Mouse (Mus musculus) mouse embryonic stem cell (cell line): ENCODE data around the gene Hist1h2bh.

Experiments used
- in situ Hi-C, 2 experiments: fragments of 300-500 bp; cut with MboI; formaldehyde crosslinking; loops; 1 replicate in 1 of 2; 3 replicates in 1 of 2; pipeline ENCODE4 v1.14.3; 2019 to 2020; ENCODE audit warnings: low sequenced_read_pairs in 2 of 2, low pct_unique_long_range_greater_than_20kb in 1 of 2, mixed read lengths in 1 of 2; ENCODE audit not compliant: unreplicated experiment in 1 of 2

Gene Hist1h2bh

DNA sequence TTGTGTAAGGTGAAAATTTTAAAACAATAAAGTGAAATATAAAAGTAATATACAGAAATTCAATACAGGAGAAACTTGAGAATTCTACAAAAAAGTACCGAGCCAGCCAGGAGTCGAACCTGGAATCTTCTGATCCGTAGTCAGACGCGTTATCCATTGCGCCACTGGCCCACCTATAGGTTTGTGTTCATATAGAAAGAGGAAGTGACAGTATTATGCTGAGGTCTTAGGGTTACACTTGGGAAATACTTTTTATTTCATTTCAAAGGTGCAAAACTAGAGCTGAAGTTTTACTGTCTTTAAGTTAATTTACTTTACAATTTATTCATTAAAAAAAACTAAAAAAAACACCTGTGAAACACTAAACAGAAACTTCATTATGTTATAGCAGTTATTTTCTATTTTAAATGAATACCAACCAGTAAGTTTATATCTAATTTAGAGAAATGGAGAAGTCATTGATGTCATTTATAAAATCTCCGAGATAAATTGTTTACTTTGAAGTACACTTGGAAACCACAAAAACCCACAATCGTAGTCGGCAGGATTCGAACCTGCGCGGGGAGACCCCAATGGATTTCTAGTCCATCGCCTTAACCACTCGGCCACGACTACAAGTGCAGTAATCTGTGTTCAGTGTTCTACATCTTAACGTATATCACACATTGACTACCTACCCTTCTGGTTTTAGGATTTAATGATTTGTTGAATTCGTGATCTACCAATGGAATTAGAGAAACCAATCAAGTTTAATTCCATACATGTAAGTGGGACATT is 42.6 kb downstream of the Hist1h2bh start:
- in situ Hi-C loops = loop anchor here (10.0 to 25.0 kb wide), 3 partner anchors 46 to 1576 kb away; partner anchors contain the start of genes Hist1h2ag (in 1 of the 2), Hist1h2ah (in 1 of the 2), Hist1h2bj (in 1 of the 2) and Hist1h2bk (in 1 of the 2)

DNA sequence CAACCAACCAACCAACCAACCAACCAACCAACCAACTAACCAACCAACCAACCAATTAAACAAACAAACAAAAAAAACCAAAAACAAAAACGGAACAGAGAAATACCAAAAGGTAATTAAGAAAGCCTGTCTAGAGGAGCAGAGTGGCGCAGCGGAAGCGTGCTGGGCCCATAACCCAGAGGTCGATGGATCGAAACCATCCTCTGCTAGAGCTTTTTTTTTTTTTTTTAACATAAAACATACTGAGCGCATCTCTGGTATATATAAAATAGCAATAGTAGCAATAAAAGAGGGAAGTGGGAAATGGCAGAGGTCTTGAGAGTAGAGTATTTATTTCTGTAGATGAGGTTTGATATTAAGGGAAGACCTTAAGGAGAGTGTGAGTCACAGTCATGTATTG is 43.2 kb downstream of the Hist1h2bh start:
- in situ Hi-C loops = loop anchor here (10.0 to 25.0 kb wide), 3 partner anchors 45 to 1575 kb away; partner anchors contain the start of genes Hist1h2ag (in 1 of the 2), Hist1h2ah (in 1 of the 2), Hist1h2bj (in 1 of the 2) and Hist1h2bk (in 1 of the 2)

DNA sequence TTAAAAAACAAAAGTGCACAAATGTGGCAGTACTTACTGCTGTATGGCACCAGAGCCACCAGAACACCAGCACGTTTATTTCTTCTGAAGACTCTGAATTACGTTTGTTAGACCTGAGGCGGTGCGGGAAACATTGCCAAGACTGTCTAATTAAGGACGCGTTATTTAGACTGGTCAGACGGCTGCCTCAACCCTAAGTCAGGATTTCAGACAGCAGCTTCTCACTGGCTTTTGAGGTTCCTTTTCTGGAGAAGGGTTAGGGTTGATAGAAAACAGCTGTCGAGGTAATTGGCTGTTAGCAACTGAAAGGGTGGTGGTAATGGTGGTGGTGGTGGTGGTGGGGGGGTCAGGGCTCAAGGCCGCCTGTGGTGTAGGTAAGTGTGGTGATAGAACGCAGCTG is 44.5 kb downstream of the Hist1h2bh start:
- in situ Hi-C loops = no loop called here

DNA sequence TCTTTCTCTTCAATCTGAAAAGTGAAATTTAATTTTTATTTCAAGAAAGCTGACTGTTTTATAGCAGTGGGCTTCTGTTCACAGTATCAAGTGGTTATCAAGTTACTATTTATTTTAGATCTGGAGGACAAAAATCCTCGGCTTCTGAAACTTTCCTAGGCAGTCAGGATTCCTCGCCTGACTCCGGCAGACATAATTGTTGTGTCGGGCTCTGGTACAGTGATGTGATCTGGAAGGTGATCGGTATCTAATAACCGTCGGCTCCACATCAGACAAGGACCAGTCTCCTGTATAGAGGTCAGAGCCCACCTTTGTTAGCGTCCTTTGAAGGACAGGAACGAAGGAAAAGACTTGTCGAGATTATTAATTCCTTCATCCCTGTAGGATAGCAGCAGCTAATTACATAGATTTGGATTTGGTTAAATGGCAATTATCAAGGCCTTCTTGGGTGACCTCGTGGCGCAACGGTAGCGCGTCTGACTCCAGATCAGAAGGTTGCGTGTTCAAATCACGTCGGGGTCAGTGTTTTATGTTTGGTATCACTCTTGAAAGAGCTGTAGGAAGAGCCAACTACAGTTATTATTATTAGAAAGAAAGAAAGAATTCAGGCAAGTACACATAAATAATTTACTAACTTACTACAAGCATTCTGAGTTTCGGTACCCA is 45.4 kb downstream of the Hist1h2bh start:
- in situ Hi-C loops = no loop called here

DNA sequence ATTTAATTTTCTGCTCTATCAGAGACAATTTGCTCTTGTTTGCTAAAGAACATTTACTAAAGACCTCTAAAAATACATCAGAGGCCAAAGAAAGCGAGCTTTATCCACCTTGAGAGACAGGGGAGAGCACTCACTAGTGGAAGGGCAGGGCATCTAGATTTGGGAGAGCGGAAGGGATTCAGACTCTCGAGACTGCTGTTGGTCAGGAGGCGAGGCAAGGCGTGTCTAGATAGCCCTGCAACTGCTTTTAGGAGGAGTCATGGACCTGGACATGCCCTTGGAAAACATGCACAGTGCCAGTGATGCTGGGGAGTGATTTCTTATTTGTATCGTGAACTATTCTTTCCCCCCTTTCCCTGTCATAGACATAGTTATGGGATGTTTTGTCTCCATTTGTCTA is 47.7 kb downstream of the Hist1h2bh start:
- in situ Hi-C loops = no loop called here

DNA sequence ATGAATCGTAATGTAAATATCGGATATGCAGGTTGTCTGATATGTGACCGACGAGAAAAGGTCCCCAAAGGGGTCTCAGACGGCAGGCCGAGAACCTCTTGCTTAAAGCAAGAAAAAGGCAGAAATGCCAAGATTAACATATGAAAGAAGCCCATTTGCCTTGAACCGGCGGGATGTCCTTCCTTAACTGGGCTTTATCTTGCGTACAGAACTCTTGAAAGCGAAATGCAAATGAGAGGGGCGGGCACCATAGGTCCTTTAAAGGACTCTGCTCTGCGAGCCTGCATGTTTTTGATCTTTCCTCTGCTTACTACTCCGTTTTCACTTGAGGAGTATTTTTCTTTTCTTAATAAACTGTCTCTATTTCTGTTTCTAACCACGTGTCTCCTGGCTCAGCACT is 51.2 kb downstream of the Hist1h2bh start:
- in situ Hi-C loops = no loop called here
